Mouse (Mus musculus): ENCODE measurements at regions not wholly inside any gene's neighbourhood (a gene's known extent, or its start where the extent isn't known, plus 50 kb on each side); places are given as distances from the start of the nearest gene placed in this dataset.

- no peak for TF ChIP-seq CTCF (IDR thresholded peaks at IDR 0.05; ENCODE audit: low read depth)
- Histone ChIP-seq H3K27me3 (replicated peaks; ENCODE audit: control insufficient read depth, insufficient read depth, low read length) (no peaks in the 10 kb centered on the region), H3K4me1 (replicated peaks; ENCODE audit: control insufficient read depth, insufficient read depth, low read length) (no peaks in the 10 kb centered on the region), H3K4me2 (replicated peaks; ENCODE audit: low read depth) (no peak overlapping the region), H3K36me3 (ENCODE audit: control insufficient read depth, insufficient read depth) (no peaks in the 10 kb centered on the region), H3K9me3 (ENCODE audit: control insufficient read depth) (no peaks in the 10 kb centered on the region), H3K9ac (ENCODE audit: low read depth, low read length) (no peak overlapping the region), H3K4me3 (ENCODE audit: low read depth, low read length) (no peak overlapping the region), H3K27ac (ENCODE audit: low read depth, low read length) (no peak overlapping the region)
- WGBS: 43% methylated on average over 14 of the region's 14 CpGs
- no peak for ATAC-seq
Measured at GRCm38 (mm10) chr2:72813282-72813974, 166.8 kb downstream of the Sp3 start.

GRCm38 (mm10) chr2:72825251-72825650 lies 155.0 kb downstream of the Sp3 start:
- H3K4me2 ChIP-seq (replicated peaks; ENCODE audit: low read depth): no peak overlapping the region
- H3K27ac ChIP-seq (ENCODE audit: low read depth, low read length): no peak overlapping the region
- no peaks in the 10 kb centered on the region for H3K36me3 ChIP-seq (ENCODE audit: control insufficient read depth, insufficient read depth)
- no peaks in the 10 kb centered on the region for H3K4me1 ChIP-seq (replicated peaks; ENCODE audit: control insufficient read depth, insufficient read depth, low read length)
- WGBS: 78% methylated on average over 4 of the region's 4 CpGs
- no peaks in the 10 kb centered on the region for H3K27me3 ChIP-seq (replicated peaks; ENCODE audit: control insufficient read depth, insufficient read depth, low read length)
- no peak overlapping the region for H3K4me3 ChIP-seq (ENCODE audit: low read depth, low read length)
- no peak overlapping the region for H3K9ac ChIP-seq (ENCODE audit: low read depth, low read length)
- no peak for TF ChIP-seq CTCF (IDR thresholded peaks at IDR 0.05; ENCODE audit: low read depth)
- ATAC-seq: no peak
- H3K9me3 ChIP-seq (ENCODE audit: control insufficient read depth): no peaks in the 10 kb centered on the region

- no peaks in the 10 kb centered on the region for H3K4me1 ChIP-seq (replicated peaks; ENCODE audit: control insufficient read depth, insufficient read depth, low read length)
- H3K27me3 ChIP-seq (replicated peaks; ENCODE audit: control insufficient read depth, insufficient read depth, low read length): no peaks in the 10 kb centered on the region
- H3K27ac ChIP-seq (ENCODE audit: low read depth, low read length): no peak overlapping the region
- TF ChIP-seq CTCF (IDR thresholded peaks at IDR 0.05; ENCODE audit: low read depth): no peak
- no peaks in the 10 kb centered on the region for H3K9me3 ChIP-seq (ENCODE audit: control insufficient read depth)
- H3K4me3 ChIP-seq (ENCODE audit: low read depth, low read length): no peak overlapping the region
- no peak overlapping the region for H3K9ac ChIP-seq (ENCODE audit: low read depth, low read length)
- no peak for ATAC-seq
- H3K4me2 ChIP-seq (replicated peaks; ENCODE audit: low read depth): no peak overlapping the region
- H3K36me3 ChIP-seq (ENCODE audit: control insufficient read depth, insufficient read depth): no peaks in the 10 kb centered on the region
- 26% methylated on average over 1 of the region's 1 CpGs for WGBS
Measured at GRCm38 (mm10) chr2:72829139-72829538, 151.1 kb downstream of the Sp3 start.

GRCm38 (mm10) chr2:72832770-72833169 lies 147.5 kb downstream of the Sp3 start:
- Histone ChIP-seq H3K36me3 (ENCODE audit: control insufficient read depth, insufficient read depth) (no peaks in the 10 kb centered on the region), H3K27ac (ENCODE audit: low read depth, low read length) (no peak overlapping the region), H3K4me3 (ENCODE audit: low read depth, low read length) (no peak overlapping the region), H3K27me3 (replicated peaks; ENCODE audit: control insufficient read depth, insufficient read depth, low read length) (no peaks in the 10 kb centered on the region), H3K9ac (ENCODE audit: low read depth, low read length) (no peak overlapping the region), H3K9me3 (ENCODE audit: control insufficient read depth) (no peaks in the 10 kb centered on the region), H3K4me1 (replicated peaks; ENCODE audit: control insufficient read depth, insufficient read depth, low read length) (no peaks in the 10 kb centered on the region), H3K4me2 (replicated peaks; ENCODE audit: low read depth) (no peak overlapping the region)
- TF ChIP-seq CTCF (IDR thresholded peaks at IDR 0.05; ENCODE audit: low read depth): no peak
- 93% methylated on average over 10 of the region's 10 CpGs for WGBS
- no peak for ATAC-seq

DNA sequence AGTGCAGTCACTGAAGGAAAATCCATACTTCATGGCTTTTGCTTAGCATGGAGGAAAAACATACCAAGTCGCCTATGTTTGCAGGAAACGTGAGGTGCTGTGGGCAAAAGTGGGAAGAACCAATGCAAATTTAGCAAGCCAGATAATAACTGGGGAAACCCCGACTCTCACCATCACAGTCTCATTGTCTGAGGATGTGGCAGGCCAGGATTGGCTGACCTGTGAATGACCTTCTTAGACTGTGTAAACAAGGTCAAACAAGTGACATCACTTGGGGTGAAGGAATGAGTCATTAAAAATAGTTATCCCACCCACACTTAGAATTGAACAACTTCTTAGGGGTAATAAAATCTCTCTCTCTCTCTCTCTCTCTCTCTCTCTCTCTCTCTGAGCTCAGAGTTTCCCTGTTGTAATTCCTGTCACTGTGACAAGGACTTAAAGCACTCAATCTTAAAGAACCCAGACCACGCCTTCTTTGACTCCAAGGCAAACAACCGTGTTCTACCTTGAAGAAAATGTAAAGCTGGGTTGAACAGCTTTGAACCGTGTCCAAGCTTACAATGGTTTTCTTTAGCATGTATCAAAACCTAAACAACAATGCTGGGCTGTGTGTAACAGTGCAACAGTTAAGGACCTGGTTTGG lies 142.0 kb downstream of the Sp3 start:
- ATAC-seq: peak; percentile 87
- no peak overlapping the region for H3K9ac ChIP-seq (ENCODE audit: low read depth, low read length)
- H3K4me1 ChIP-seq (replicated peaks; ENCODE audit: control insufficient read depth, insufficient read depth, low read length): no peaks in the 10 kb centered on the region
- no peak overlapping the region for H3K27ac ChIP-seq (ENCODE audit: low read depth, low read length)
- TF ChIP-seq CTCF (IDR thresholded peaks at IDR 0.05; ENCODE audit: low read depth): no peak
- no peaks in the 10 kb centered on the region for H3K36me3 ChIP-seq (ENCODE audit: control insufficient read depth, insufficient read depth)
- WGBS: 19% methylated on average over 6 of the region's 6 CpGs
- H3K4me3 ChIP-seq (ENCODE audit: low read depth, low read length): no peak overlapping the region
- H3K4me2 ChIP-seq (replicated peaks; ENCODE audit: low read depth): no peak overlapping the region
- no peaks in the 10 kb centered on the region for H3K9me3 ChIP-seq (ENCODE audit: control insufficient read depth)
- H3K27me3 ChIP-seq (replicated peaks; ENCODE audit: control insufficient read depth, insufficient read depth, low read length): no peaks in the 10 kb centered on the region

DNA sequence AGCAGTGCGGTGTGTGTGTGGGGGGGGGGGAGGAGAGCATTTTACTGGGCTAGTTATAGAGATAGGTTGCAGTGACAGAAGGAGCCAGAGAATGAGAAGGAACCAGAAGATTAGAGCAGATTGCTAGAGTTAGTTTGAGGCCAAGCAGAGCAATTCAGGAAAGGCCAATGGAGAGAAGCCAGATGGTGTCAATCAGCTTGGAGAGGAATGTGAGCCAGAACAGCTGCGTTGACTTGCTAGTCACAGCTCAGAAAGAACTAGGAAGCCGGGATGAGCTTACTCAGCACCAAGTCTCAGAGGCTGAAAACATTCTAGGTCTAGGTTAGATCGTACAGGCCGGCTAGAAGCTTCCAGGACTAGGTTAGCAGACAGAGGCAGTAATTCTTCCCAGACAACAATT lies 140.6 kb downstream of the Sp3 start:
- H3K36me3 ChIP-seq (ENCODE audit: control insufficient read depth, insufficient read depth): no peaks in the 10 kb centered on the region
- TF ChIP-seq CTCF (IDR thresholded peaks at IDR 0.05; ENCODE audit: low read depth): no peak
- no peaks in the 10 kb centered on the region for H3K4me1 ChIP-seq (replicated peaks; ENCODE audit: control insufficient read depth, insufficient read depth, low read length)
- no peak overlapping the region for H3K27ac ChIP-seq (ENCODE audit: low read depth, low read length)
- ATAC-seq: no peak
- H3K4me3 ChIP-seq (ENCODE audit: low read depth, low read length): no peak overlapping the region
- no peak overlapping the region for H3K9ac ChIP-seq (ENCODE audit: low read depth, low read length)
- H3K4me2 ChIP-seq (replicated peaks; ENCODE audit: low read depth): no peak overlapping the region
- no peaks in the 10 kb centered on the region for H3K9me3 ChIP-seq (ENCODE audit: control insufficient read depth)
- 85% methylated on average over 5 of the region's 5 CpGs for WGBS
- H3K27me3 ChIP-seq (replicated peaks; ENCODE audit: control insufficient read depth, insufficient read depth, low read length): no peaks in the 10 kb centered on the region

Measured in intestine, postnatal 0 days (tissue).